Mouse (Mus musculus) liver, postnatal 0 days (tissue): ENCODE measurements at regions not wholly inside any gene's neighbourhood (a gene's known extent, or its start where the extent isn't known, plus 50 kb on each side); places are given as distances from the start of the nearest gene placed in this dataset.

ENCODE experiments used
- CTCF ChIP-seq: sonication (generic); IDR thresholded peaks from 2 replicates; pipeline ENCODE4 v1.5.1; 2016; ENCODE audit warnings: antibody characterized with exemption, low read depth
- EP300 ChIP-seq: IDR thresholded peaks from 2 replicates; pipeline ENCODE4 v1.6.1; 2016; ENCODE audit warnings: antibody characterized with exemption, low read depth, mild to moderate bottlenecking

DNA sequence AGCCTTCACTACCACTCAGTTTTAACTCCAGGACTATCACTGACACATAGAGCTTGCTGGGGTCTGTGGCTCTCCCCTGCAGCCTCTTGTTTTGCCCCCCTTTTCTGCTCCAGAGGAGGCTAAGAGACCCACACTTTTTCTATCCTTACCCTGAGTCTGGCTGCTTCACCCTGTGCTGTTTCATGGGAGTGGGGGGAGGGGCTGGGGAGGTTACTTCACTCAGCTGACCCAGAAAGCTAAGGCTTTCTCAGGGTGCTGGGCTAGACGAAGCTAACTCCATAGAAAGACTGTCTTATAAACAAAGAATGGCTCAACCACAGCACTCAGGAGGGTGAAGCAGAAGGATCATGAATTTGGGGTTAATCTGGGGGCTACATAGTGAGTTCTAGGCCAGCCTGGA is 93.9 kb downstream of the Vegfa start:
- TF ChIP-seq CTCF (no peak), EP300 (no peak)
